Mouse (Mus musculus) kidney, embryonic 16.5 days (tissue): ENCODE results near the gene Cachd1. TPM values are rescaled to one million over a fixed set of nuclear protein-coding genes. Genes with fewer than 3 reads are reported as not detected.

Experiments
- ATAC-seq: fragments of 200-750 bp; cut with Nextera tagmentation; 2 replicates; pipeline ENCODE4 v1.8.0; 2017; ENCODE audit warnings: moderate TSS enrichment; ENCODE audit not compliant: low FRiP score, low TSS enrichment
- H3K27ac ChIP-seq: fragments of 300-500 bp; sonication (generic); 2 replicates; pipeline ENCODE4 v1.5.1; 2014; ENCODE audit warnings: low read length
- H3K27me3 ChIP-seq: fragments of 300-500 bp; sonication (generic); 2 replicates; pipeline ENCODE4 v1.6.1; 2014; ENCODE audit warnings: low read length, control low read depth, mixed read lengths; ENCODE audit not compliant: insufficient read depth
- H3K36me3 ChIP-seq: fragments of 300-500 bp; sonication (generic); 2 replicates; pipeline ENCODE4 v1.6.1; 2014; ENCODE audit warnings: low read length, control low read depth, mixed read lengths; ENCODE audit not compliant: insufficient read depth
- H3K4me1 ChIP-seq: fragments of 300-500 bp; sonication (generic); 2 replicates; pipeline ENCODE4 v1.6.1; 2014; ENCODE audit warnings: low read length, control low read depth, mixed read lengths; ENCODE audit not compliant: insufficient read depth
- H3K4me2 ChIP-seq: fragments of 300-500 bp; sonication (generic); replicated peaks from 2 replicates; pipeline ENCODE4 v1.6.1; 2014; ENCODE audit warnings: low read depth, low read length
- H3K4me3 ChIP-seq: fragments of 300-500 bp; sonication (generic); 2 replicates; pipeline ENCODE4 v1.5.1; 2014; ENCODE audit warnings: mild to moderate bottlenecking, low read length
- H3K9ac ChIP-seq: fragments of 300-500 bp; sonication (generic); replicated peaks from 2 replicates; pipeline ENCODE4 v1.6.1; 2014; ENCODE audit warnings: low read length
- H3K9me3 ChIP-seq: fragments of 300-500 bp; sonication (generic); 2 replicates; pipeline ENCODE4 v1.6.1; 2016; ENCODE audit warnings: low read length, control low read depth
- WGBS: fragments of 180-500 bp; shearing (Covaris S2); extraction: QIAGEN DNeasy Blood & Tissue Kit; methylation state at CpG from one replicate; pipeline ENCODE4 v1.1.7; 2014; 5-methylcytosine and 5-hydroxymethylcytosine counted together
- polyA plus RNA-seq: library from polyadenylated mRNA; unstranded; fragments of >200 nt; fragmentation: Nextera tagmentation; extraction: Ambion mirVana; gene quantifications from 2 replicates; pipeline ENCODE4 v1.2.1, GENCODE M21; 2015

Cachd1 gene
- 12.0 and 17.9 TPM in 2 replicates for polyA plus RNA-seq

DNA sequence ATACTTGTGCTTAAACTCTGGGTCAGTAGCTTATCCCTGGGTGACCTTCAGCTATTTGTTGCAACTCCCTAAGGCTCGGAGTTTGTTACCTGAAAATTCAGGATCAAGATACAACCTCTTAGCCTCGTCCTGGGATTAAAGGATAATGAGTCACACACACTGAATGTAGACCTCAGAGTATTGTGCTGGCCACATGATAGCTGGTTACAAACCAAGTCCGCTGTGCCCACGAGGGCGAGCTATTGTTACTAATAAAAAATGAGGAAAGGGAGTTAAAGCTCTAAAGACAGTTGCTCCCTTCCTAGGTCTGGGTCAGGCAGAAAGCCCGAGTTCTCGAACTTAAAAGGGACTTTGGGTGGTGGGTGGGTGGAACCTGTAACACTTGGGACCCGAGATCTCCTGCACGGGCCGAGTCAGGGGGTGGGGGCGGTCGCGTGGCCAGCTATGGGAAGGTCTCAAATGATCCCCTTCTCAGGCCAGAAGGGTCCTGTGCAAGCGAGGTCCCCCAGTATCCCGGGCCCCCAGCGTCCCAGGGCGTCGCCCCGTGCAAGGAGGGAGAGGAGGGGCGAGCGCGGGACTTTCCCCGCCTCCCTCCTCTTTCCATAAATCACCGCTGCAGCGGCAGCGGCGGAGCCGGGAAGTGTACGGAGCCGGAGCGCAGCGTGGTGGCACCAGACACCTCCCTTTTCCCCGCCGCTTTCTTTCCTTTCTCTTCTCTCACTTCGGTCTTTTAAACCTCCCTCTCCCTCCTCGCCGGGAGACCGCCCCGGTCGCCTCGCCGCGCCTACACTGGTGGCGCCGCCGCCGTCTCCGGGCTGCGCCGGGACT, at the start of gene Cachd1:
TSS of gene Cachd1 (plus strand) at position 633 of the 828 bp plus-strand sequence.
- peak within 1 kb of the TSS; percentile 80 for H3K4me2 ChIP-seq
- no peaks in the 10 kb centered on the region for H3K36me3 ChIP-seq
- peaks cover 24% of the 10 kb centered on the region for H3K4me1 ChIP-seq
- peak within 1 kb of the TSS; percentile 96 for H3K27ac ChIP-seq
- under 1% methylated on average over 45 of the region's 50 CpGs for WGBS
- no peaks in the 10 kb centered on the region for H3K9me3 ChIP-seq
- H3K27me3 ChIP-seq, result no peaks in the 10 kb centered on the region
- ATAC-seq, result peak; percentile 87
- peak within 1 kb of the TSS; percentile 67 for H3K4me3 ChIP-seq
- H3K9ac ChIP-seq, result peak within 1 kb of the TSS; percentile 90

DNA sequence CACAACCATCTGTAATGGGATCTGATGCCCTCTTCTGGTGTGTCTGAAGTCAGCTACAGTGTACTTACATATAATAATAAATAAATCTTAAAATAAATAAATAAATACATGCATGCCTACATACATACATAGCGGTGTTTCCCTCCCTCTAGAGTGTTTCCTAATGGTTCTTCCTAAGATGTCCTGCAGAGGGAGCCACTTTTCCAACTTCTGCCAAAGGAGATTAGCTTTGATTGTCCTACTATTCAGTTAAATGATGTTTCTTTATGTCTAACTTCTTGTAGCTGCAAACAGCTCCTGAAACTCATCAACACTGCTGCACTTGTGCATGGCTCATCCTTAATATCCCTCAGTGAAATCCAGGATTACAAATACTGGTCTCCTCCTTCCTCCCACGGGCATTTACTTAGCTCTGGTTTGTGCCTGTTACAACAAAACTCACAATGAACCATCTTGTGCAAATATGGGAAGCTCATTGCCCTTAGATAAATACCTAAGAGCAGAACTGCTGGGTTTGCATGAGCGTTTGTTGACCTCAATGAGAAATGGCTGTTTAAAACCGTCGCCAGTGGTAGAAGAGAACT, 47.5 kb upstream of the Cachd1 start:
- Histone ChIP-seq H3K9me3 (no peaks in the 10 kb centered on the region), H3K4me1 (no peaks in the 10 kb centered on the region), H3K9ac (no peak overlapping the region), H3K27me3 (no peaks in the 10 kb centered on the region), H3K4me3 (no peak overlapping the region), H3K27ac (no peak overlapping the region), H3K4me2 (no peak overlapping the region), H3K36me3 (no peaks in the 10 kb centered on the region)
- WGBS, result 84% methylated on average over 5 of the region's 5 CpGs
- no peak for ATAC-seq

DNA sequence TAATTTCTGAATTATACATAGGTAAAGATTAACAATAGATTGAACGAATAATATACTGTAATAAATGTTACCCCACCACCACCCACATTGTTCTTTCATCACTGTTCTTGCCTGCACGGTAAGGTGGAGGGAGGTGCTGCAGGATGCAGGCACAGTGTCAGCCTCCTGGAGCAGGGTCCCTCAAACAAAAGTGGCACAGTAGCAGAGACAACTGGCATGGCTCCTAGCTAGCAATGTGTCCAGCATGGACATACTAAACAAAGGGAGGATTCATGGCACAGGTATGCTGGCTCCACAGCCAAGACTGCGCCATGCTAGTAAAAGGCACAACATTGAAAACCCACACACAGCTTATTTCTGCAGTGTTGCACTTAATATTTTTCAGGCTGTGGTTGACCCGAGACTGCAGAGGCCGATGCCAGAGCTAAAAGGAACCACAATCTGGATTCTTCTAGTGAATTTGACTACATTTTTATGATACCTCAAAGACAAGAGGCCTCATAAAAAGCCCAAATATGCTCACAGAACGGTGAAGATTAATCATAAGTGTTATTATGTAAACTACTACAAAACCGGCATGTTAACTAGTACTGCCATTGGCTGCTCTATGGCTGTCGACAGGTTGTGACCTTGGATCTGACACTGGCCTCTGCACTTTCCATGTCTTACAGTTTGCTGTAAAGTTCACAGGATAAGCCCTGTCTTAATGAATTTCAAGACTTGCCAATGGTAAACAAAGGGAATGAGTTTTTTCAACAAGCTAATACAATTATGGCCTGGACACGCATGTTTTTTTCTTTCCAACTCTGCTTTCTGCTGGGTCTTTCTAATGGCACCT, 41.2 kb upstream of the Cachd1 start:
- WGBS, result 80% methylated on average over 9 of the region's 9 CpGs
- Histone ChIP-seq H3K4me3 (no peak overlapping the region), H3K27me3 (no peaks in the 10 kb centered on the region), H3K4me1 (no peaks in the 10 kb centered on the region), H3K36me3 (no peaks in the 10 kb centered on the region), H3K4me2 (no peak overlapping the region), H3K9me3 (no peaks in the 10 kb centered on the region), H3K27ac (no peak overlapping the region), H3K9ac (no peak overlapping the region)
- ATAC-seq, result no peak

DNA sequence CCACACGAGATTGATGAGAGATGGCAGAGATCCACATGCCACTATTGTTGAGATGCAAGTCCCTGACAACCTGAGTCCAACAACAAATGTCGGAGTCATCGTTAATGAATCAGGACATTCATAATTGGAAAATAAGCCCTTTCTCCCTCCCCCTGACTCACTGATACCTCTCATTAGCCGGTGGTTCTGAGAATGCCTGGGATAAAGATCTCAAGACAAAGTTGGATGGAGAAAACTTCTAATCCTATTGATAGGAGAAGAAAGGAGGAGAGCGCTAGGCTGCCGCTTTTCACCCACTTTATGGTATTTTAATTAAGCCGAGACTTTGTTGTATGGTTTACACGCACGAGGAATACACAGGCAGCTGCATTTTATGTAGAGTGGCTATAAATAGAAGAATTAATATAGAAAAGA, 40.5 kb upstream of the Cachd1 start:
- Histone ChIP-seq H3K36me3 (no peaks in the 10 kb centered on the region), H3K4me3 (no peak overlapping the region), H3K9ac (no peak overlapping the region), H3K27me3 (no peaks in the 10 kb centered on the region), H3K4me2 (no peak overlapping the region), H3K27ac (no peak overlapping the region), H3K4me1 (no peaks in the 10 kb centered on the region), H3K9me3 (no peaks in the 10 kb centered on the region)
- 85% methylated on average over 9 of the region's 9 CpGs for WGBS
- ATAC-seq, result no peak

DNA sequence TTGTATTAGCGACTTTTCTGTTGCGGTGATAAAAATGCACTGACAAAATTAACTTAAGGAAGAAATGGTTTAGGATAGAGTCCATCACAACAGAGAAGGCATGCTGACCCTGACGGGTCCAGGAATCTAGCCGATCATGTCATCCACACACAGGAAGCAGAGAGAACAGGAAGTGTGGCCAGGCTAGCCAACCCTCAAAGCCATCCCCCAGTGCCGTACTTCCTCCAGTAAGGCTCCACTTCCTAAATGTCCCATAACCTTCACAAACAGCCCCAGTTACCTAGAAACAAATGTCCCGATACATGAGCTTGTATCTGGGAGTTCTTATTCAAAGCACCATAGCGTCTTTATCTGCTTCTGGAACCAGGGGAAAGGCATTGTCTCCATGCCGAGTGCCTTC, 32.9 kb upstream of the Cachd1 start:
- WGBS, result 86% methylated on average over 8 of the region's 8 CpGs
- no peak for ATAC-seq
- no peaks in the 10 kb centered on the region for H3K27me3 ChIP-seq
- H3K36me3 ChIP-seq, result no peaks in the 10 kb centered on the region
- H3K9ac ChIP-seq, result no peak overlapping the region
- no peak overlapping the region for H3K4me2 ChIP-seq
- no peaks in the 10 kb centered on the region for H3K4me1 ChIP-seq
- H3K9me3 ChIP-seq, result no peaks in the 10 kb centered on the region
- H3K27ac ChIP-seq, result no peak overlapping the region
- H3K4me3 ChIP-seq, result no peak overlapping the region

DNA sequence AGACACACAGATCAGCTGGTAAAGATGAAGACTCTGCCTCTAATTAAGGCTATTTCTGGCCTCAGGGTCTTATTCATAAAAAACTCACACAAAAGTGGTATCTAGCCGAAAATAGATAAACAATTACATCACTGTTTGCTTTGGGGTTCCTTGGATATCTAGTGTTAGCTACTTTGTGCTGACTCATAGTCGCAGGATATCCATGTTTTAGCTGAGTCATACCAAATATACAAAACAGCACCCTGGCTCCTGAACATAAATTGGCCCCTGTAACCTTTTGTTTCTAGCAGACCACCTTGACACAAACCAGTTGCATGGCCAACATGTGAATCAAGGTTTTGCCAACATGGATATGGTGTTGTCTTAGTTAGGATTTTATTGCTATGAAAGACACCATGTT, 24.2 kb upstream of the Cachd1 start:
- no peak for ATAC-seq
- Histone ChIP-seq H3K27me3 (no peaks in the 10 kb centered on the region), H3K4me1 (no peaks in the 10 kb centered on the region), H3K9me3 (no peaks in the 10 kb centered on the region), H3K27ac (no peak overlapping the region), H3K4me2 (no peak overlapping the region), H3K9ac (no peak overlapping the region), H3K4me3 (no peak overlapping the region), H3K36me3 (no peaks in the 10 kb centered on the region)
- WGBS, result 86% methylated on average over 2 of the region's 2 CpGs

DNA sequence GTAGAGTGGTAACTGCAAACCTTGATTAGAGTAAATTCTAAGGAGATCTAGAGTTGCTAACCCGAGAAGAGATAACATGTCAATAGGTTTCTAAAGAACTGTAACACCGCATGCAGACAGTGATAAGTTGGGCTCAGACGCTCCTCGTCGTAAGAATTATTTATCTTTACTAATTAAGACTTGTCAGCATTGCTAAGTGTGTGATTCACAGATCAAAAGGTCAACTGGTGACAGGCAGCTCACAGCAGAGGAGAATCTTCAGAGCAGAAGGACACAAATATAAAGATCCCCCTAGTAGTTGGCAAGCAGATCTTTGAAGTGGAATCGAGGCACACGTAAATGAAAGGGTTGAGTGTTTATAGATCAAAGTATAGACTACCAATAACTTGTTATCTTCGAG, 20.8 kb upstream of the Cachd1 start:
- no peaks in the 10 kb centered on the region for H3K9me3 ChIP-seq
- no peaks in the 10 kb centered on the region for H3K27me3 ChIP-seq
- H3K4me1 ChIP-seq, result no peaks in the 10 kb centered on the region
- no peak for ATAC-seq
- H3K9ac ChIP-seq, result no peak overlapping the region
- H3K36me3 ChIP-seq, result no peaks in the 10 kb centered on the region
- no peak overlapping the region for H3K4me3 ChIP-seq
- no peak overlapping the region for H3K4me2 ChIP-seq
- H3K27ac ChIP-seq, result no peak overlapping the region
- WGBS, result 63% methylated on average over 8 of the region's 8 CpGs

DNA sequence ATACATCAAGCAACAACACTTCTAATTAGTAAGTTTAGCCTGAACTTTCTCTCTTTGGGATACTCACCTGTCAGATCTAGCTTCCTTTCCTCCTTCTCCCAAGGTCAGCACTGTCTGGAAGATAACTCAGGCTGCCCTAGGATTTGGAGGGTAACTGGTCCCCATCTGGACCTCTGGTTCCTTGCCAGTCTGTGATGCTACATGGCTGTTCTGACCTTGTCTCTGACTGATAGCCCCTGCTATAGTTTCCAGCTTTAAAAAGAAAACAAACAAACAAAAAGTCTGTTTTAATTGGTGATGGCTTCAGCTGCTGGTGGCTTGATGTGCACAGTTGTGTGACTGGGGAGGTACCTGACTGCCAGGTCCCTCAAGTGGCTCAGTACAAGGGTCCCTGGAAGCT, 20.0 kb upstream of the Cachd1 start:
- H3K27ac ChIP-seq, result no peak overlapping the region

DNA sequence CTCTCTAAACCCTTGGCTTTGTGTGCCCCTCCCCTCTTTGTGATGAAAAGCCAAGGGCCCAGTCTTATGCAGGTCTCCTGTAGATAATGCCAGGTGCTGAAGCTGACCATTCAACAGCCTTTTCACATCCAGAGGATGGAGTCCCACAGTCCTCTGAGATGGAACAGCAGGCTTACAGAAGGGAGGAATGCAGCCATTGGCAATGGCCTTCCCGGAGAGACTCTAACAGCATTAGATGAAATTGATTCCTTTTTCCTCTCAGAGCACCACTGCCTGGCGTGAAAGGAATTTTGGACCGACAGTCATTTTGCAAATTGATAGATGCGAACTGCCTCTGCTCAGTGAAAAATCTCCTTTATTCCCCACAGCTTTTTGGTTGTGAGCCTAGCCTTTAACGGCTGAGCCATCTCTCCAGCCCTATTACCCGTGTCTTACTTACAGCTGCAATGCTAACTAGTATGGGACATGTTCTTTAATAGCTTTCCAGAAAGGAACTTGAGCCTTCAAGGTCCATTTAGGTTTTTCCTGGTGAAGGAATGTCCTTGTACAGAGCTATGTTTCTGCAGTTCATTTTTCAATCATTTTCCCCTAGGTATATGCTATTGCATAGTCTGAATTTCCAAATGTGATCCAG, 18.1 kb upstream of the Cachd1 start:
- H3K4me1 ChIP-seq, result no peaks in the 10 kb centered on the region
- no peak for ATAC-seq
- H3K4me3 ChIP-seq, result no peak overlapping the region
- H3K9me3 ChIP-seq, result no peaks in the 10 kb centered on the region
- no peaks in the 10 kb centered on the region for H3K36me3 ChIP-seq
- H3K4me2 ChIP-seq, result no peak overlapping the region
- no peak overlapping the region for H3K27ac ChIP-seq
- 78% methylated on average over 6 of the region's 6 CpGs for WGBS
- H3K9ac ChIP-seq, result no peak overlapping the region
- no peaks in the 10 kb centered on the region for H3K27me3 ChIP-seq

More for the DNA sequence above, 20.0 kb upstream of the Cachd1 start:
- H3K27me3 ChIP-seq, result no peaks in the 10 kb centered on the region
- no peaks in the 10 kb centered on the region for H3K36me3 ChIP-seq
- no peak overlapping the region for H3K4me3 ChIP-seq
- H3K4me2 ChIP-seq, result no peak overlapping the region
- no peaks in the 10 kb centered on the region for H3K4me1 ChIP-seq
- H3K9ac ChIP-seq, result no peak overlapping the region
- H3K9me3 ChIP-seq, result no peaks in the 10 kb centered on the region
- ATAC-seq, result no peak
